Mouse (Mus musculus) lung, postnatal 0 days (tissue): ENCODE data around the gene Acap1. TPM values are rescaled to one million over a fixed set of nuclear protein-coding genes. Genes with fewer than 3 reads are reported as not detected.
A peak's percentile ranks its signal among the peaks of the same experiment; 100 is the strongest.

Source experiments
- ATAC-seq: fragments of 200-750 bp; cut with Nextera tagmentation; 2 replicates; pipeline ENCODE4 v1.8.0; 2017; ENCODE audit warnings: moderate library complexity
- DNase-seq: peaks from one replicate; pipeline ENCODE4 v3.0.0-alpha.2; 2016; ENCODE audit warnings: low spot score
- H3K27ac ChIP-seq: fragments of 300-500 bp; sonication (generic); 2 replicates; pipeline ENCODE4 v1.5.1; 2014; ENCODE audit warnings: antibody characterized with exemption, mild to moderate bottlenecking, low read length, mixed read lengths
- H3K27me3 ChIP-seq: fragments of 300-500 bp; sonication (generic); replicated peaks from 2 replicates; pipeline ENCODE4 v1.6.1; 2014; ENCODE audit warnings: low read length, mixed read lengths; ENCODE audit not compliant: insufficient read depth
- H3K36me3 ChIP-seq: fragments of 300-500 bp; sonication (generic); 2 replicates; pipeline ENCODE4 v1.6.1; 2014; ENCODE audit warnings: low read length, mixed read lengths; ENCODE audit not compliant: insufficient read depth
- H3K4me1 ChIP-seq: fragments of 300-500 bp; sonication (generic); 2 replicates; pipeline ENCODE4 v1.6.1; 2014; ENCODE audit warnings: antibody characterized with exemption, low read depth, low read length, mixed read lengths; ENCODE audit not compliant: insufficient read depth
- H3K4me2 ChIP-seq: fragments of 300-500 bp; sonication (generic); replicated peaks from 2 replicates; pipeline ENCODE4 v1.6.1; 2014; ENCODE audit warnings: low read depth, mild to moderate bottlenecking, low read length, moderate library complexity, mixed read lengths
- H3K4me3 ChIP-seq: fragments of 300-500 bp; sonication (generic); 2 replicates; pipeline ENCODE4 v1.5.1; 2014; ENCODE audit warnings: low read depth, low read length
- H3K9ac ChIP-seq: fragments of 300-500 bp; sonication (generic); replicated peaks from 2 replicates; pipeline ENCODE4 v1.6.1; 2014; ENCODE audit warnings: low read depth, mild to moderate bottlenecking
- H3K9me3 ChIP-seq: fragments of 300-500 bp; sonication (generic); 2 replicates; pipeline ENCODE4 v1.6.1; 2016; ENCODE audit warnings: low read length, mixed read lengths
- CTCF ChIP-seq: IDR thresholded peaks from 2 replicates; pipeline ENCODE4 v1.5.1; 2016; ENCODE audit warnings: antibody characterized with exemption, mild to moderate bottlenecking
- EP300 ChIP-seq: IDR thresholded peaks from 2 replicates; pipeline ENCODE4 v1.6.1; 2016; ENCODE audit warnings: antibody characterized with exemption, mild to moderate bottlenecking, control low read depth
- WGBS: fragments of 180-500 bp; shearing (Covaris S2); extraction: QIAGEN DNeasy Blood & Tissue Kit; methylation state at CpG from one replicate; pipeline ENCODE4 v1.1.7; 2014; 5-methylcytosine and 5-hydroxymethylcytosine counted together
- polyA plus RNA-seq: library from polyadenylated mRNA; unstranded; fragments of >200 nt; fragmentation: Nextera tagmentation; extraction: Ambion mirVana; gene quantifications from 2 replicates; pipeline ENCODE4 v1.2.1, GENCODE M21; 2015

Acap1 gene
- polyA plus RNA-seq, 1 experiment from 2014 or later: 1.7 TPM

GRCm38 (mm10) chr11:69937385-69937784 lies 42.0 kb upstream of the Acap1 start:
- Histone ChIP-seq H3K9ac (no peak overlapping the region), H3K9me3 (no peaks in the 10 kb centered on the region), H3K4me1 (peaks cover 15% of the 10 kb centered on the region; the same call in 1 of the 2 replicates), H3K27ac (no peak overlapping the region), H3K4me3 (no peak overlapping the region), H3K36me3 (no peaks in the 10 kb centered on the region), H3K4me2 (no peak overlapping the region), H3K27me3 (peaks cover 13% of the 10 kb centered on the region; the same call in 1 of the 2 replicates)
- TF ChIP-seq CTCF (no peak), EP300 (no peak)
- no peak for DNase-seq
- ATAC-seq: no peak
- WGBS: 37% methylated on average over 4 of the region's 4 CpGs

GRCm38 (mm10) chr11:69936714-69937347 lies 41.5 kb upstream of the Acap1 start:
- no peaks in the 10 kb centered on the region for H3K36me3 ChIP-seq
- peak overlapping the region; percentile 88 for H3K4me2 ChIP-seq
- H3K4me3 ChIP-seq: no peak overlapping the region; the same call in 1 of the 2 replicates
- peaks cover 15% of the 10 kb centered on the region; the same call in 1 of the 2 replicates for H3K4me1 ChIP-seq
- ATAC-seq: no peak
- TF ChIP-seq EP300 (no peak), CTCF (no peak)
- peaks cover 13% of the 10 kb centered on the region; the same call in 1 of the 2 replicates for H3K27me3 ChIP-seq
- 26% methylated on average over 9 of the region's 9 CpGs for WGBS
- no peak overlapping the region for H3K27ac ChIP-seq
- peak; percentile 38 for DNase-seq
- H3K9ac ChIP-seq: no peak overlapping the region
- no peaks in the 10 kb centered on the region for H3K9me3 ChIP-seq

GRCm38 (mm10) chr11:69936156-69936555 lies 40.8 kb upstream of the Acap1 start:
- no peaks in the 10 kb centered on the region for H3K9me3 ChIP-seq
- H3K27ac ChIP-seq: no peak overlapping the region; the same call in 1 of the 2 replicates
- H3K36me3 ChIP-seq: no peaks in the 10 kb centered on the region
- TF ChIP-seq EP300 (no peak), CTCF (no peak)
- DNase-seq: peak; percentile 63
- peak overlapping the region; percentile 42 for H3K4me3 ChIP-seq
- H3K9ac ChIP-seq: no peak overlapping the region
- 2% methylated on average over 29 of the region's 30 CpGs for WGBS
- peak; percentile 5; the same call in 1 of the 2 replicates for ATAC-seq
- peak overlapping the region; percentile 88 for H3K4me2 ChIP-seq
- H3K4me1 ChIP-seq: peaks cover 15% of the 10 kb centered on the region; the same call in 1 of the 2 replicates
- H3K27me3 ChIP-seq: peaks cover 13% of the 10 kb centered on the region; the same call in 1 of the 2 replicates

- no peaks in the 10 kb centered on the region for H3K9me3 ChIP-seq
- H3K27ac ChIP-seq: no peak within 1 kb of the TSS; the same call in 1 of the 2 replicates
- H3K4me2 ChIP-seq: peak within 1 kb of the TSS; percentile 88
- 4% methylated on average over 49 of the region's 62 CpGs for WGBS
- peaks cover 13% of the 10 kb centered on the region; the same call in 1 of the 2 replicates for H3K27me3 ChIP-seq
- peak; percentile 88 for DNase-seq
- H3K4me3 ChIP-seq: peak within 1 kb of the TSS; percentile 42
- H3K36me3 ChIP-seq: no peaks in the 10 kb centered on the region
- H3K4me1 ChIP-seq: peaks cover 15% of the 10 kb centered on the region; the same call in 1 of the 2 replicates
- H3K9ac ChIP-seq: no peak within 1 kb of the TSS
- TF ChIP-seq CTCF (no peak; the same call in 1 of the 2 replicates), EP300 (no peak)
- peak; percentile 81 for ATAC-seq
Measured at GRCm38 (mm10) chr11:69935137-69935879, 40.0 kb upstream of the Acap1 start, which contains the start of gene Ybx2. Ybx2 (plus strand) TSS chr11:69935796.

- WGBS: 11% methylated on average over 6 of the region's 6 CpGs
- Histone ChIP-seq H3K27me3 (peaks cover 13% of the 10 kb centered on the region; the same call in 1 of the 2 replicates), H3K9ac (no peak overlapping the region), H3K27ac (no peak overlapping the region), H3K4me3 (no peak overlapping the region), H3K36me3 (no peaks in the 10 kb centered on the region), H3K4me1 (peaks cover 15% of the 10 kb centered on the region; the same call in 1 of the 2 replicates), H3K9me3 (no peaks in the 10 kb centered on the region), H3K4me2 (no peak overlapping the region)
- DNase-seq (no peak), ATAC-seq (no peak)
- TF ChIP-seq CTCF (no peak), EP300 (no peak)
Measured at GRCm38 (mm10) chr11:69934681-69935080, 39.3 kb upstream of the Acap1 start.

GRCm38 (mm10) chr11:69934169-69934568 lies 38.8 kb upstream of the Acap1 start:
- no peak overlapping the region for H3K4me3 ChIP-seq
- peaks cover 13% of the 10 kb centered on the region; the same call in 1 of the 2 replicates for H3K27me3 ChIP-seq
- no peak overlapping the region for H3K9ac ChIP-seq
- TF ChIP-seq EP300 (no peak), CTCF (peak; percentile 92)
- ATAC-seq: peak; percentile 78
- H3K4me1 ChIP-seq: peaks cover 15% of the 10 kb centered on the region; the same call in 1 of the 2 replicates
- H3K4me2 ChIP-seq: peak overlapping the region; percentile 32; the same call in 1 of the 2 replicates
- no peak overlapping the region for H3K27ac ChIP-seq
- no peaks in the 10 kb centered on the region for H3K36me3 ChIP-seq
- WGBS: 1% methylated on average over 18 of the region's 18 CpGs
- H3K9me3 ChIP-seq: no peaks in the 10 kb centered on the region
- peak; percentile 93 for DNase-seq
